11 mouse cellular contexts compared by ENCODE assay signal in the genomic region with DNA sequence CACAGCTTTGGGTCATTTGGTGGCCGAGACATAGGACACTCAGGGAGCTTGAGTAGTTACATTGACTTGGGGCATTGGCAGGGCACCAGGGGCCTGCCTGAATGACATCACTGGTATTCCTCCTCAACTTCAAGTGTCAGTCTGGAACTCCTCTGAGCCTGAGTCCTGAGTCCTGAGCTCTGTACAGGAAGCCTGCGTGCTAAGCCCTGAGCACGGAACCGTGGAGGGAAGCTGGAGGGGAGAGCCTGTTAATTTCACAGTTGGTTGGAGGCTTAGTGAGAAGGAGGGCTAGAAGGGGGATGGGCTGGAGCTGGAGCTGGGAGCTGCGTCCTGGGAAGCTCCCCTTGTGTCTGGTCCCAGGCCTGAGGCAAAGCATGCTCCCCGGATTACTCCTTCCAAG. TPM values are rescaled to one million over a fixed set of nuclear protein-coding genes. Genes with fewer than 3 reads are reported as not detected.
DNase-seq lines count a peak whose midpoint lies in the region; ATAC-seq and TF ChIP-seq lines count a peak whose summit lies in the region.
"Had no signal": no experiment of that assay in that cellular context is flagged by ENCODE, and none has a peak within 500 bp of the region (broad histone marks: within the 10 kb centered on the region; RNA-seq: fewer than 3 reads in every experiment).

No protein-coding gene starts in this region.

- in situ Hi-C loops in Patski (cut with MboI; ENCODE audit: low pct_unique_long_range_greater_than_20kb): no loop called here

- H3K27ac ChIP-seq in heart, embryonic 12.5 days (ENCODE audit: poor library complexity, severe bottlenecking): peak overlapping the region; percentile 6; the same call in 1 of the 2 replicates
- H3K27ac ChIP-seq in forebrain, embryonic 13.5 days: peak overlapping the region; percentile 49; the same call in 1 of the 2 replicates
- no peak overlapping the region for H3K27ac ChIP-seq in midbrain, embryonic 15.5 days
- H3K27ac ChIP-seq: stomach, embryonic 15.5 days had no signal

- H3K36me3 ChIP-seq in heart, embryonic 12.5 days: peaks cover 23% of the 10 kb centered on the region
- H3K36me3 ChIP-seq in forebrain, embryonic 13.5 days (ENCODE audit: poor library complexity, severe bottlenecking): peaks cover 13% of the 10 kb centered on the region; the same call in 1 of the 2 replicates
- H3K36me3 ChIP-seq in midbrain, embryonic 15.5 days (replicated peaks): no peaks in the 10 kb centered on the region
- H3K36me3 ChIP-seq: stomach, embryonic 15.5 days had no signal

- TF ChIP-seq CTCF in Patski (IDR thresholded peaks at IDR 0.05): no peak

- H3K9ac ChIP-seq in heart, embryonic 12.5 days: no peak overlapping the region; the same call in 1 of the 2 replicates
- no peak overlapping the region for H3K9ac ChIP-seq in forebrain, embryonic 13.5 days
- no peak overlapping the region for H3K9ac ChIP-seq in midbrain, embryonic 15.5 days
- H3K9ac ChIP-seq: stomach, embryonic 15.5 days had no signal

- WGBS in heart, embryonic 12.5 days: 43% methylated on average over 6 of the region's 6 CpGs
- WGBS in forebrain, embryonic 13.5 days: 11% methylated on average over 6 of the region's 6 CpGs
- WGBS in midbrain, embryonic 15.5 days: 13% methylated on average over 6 of the region's 6 CpGs

- no peaks in the 10 kb centered on the region for H3K9me3 ChIP-seq in heart, embryonic 12.5 days (replicated peaks)
- no peaks in the 10 kb centered on the region for H3K9me3 ChIP-seq in forebrain, embryonic 13.5 days (replicated peaks)
- H3K9me3 ChIP-seq in midbrain, embryonic 15.5 days: no peaks in the 10 kb centered on the region
- H3K9me3 ChIP-seq: stomach, embryonic 15.5 days had no signal

- no peak overlapping the region for H3K4me2 ChIP-seq in heart, embryonic 12.5 days
- peak overlapping the region; percentile 22 for H3K4me2 ChIP-seq in forebrain, embryonic 13.5 days
- no peak overlapping the region for H3K4me2 ChIP-seq in midbrain, embryonic 15.5 days
- H3K4me2 ChIP-seq: stomach, embryonic 15.5 days had no signal

- H3K4me1 ChIP-seq in heart, embryonic 12.5 days (replicated peaks): peaks cover 64% of the 10 kb centered on the region
- peaks cover 69% of the 10 kb centered on the region for H3K4me1 ChIP-seq in forebrain, embryonic 13.5 days
- H3K4me1 ChIP-seq in midbrain, embryonic 15.5 days: peaks cover 64% of the 10 kb centered on the region

- no peak for ATAC-seq in heart, embryonic 12.5 days (ENCODE audit: insufficient number of reproducible peaks, low FRiP score)
- ATAC-seq in Patski: peak; percentile 31
- no peak for ATAC-seq in forebrain, embryonic 13.5 days
- 0 out of 2 replicates have a peak, but pooled peaks have one; percentile 20 for ATAC-seq in midbrain, embryonic 15.5 days (replicated peaks)
- no peak for ATAC-seq in erythroblast, adult 5-6 weeks (replicated peaks; ENCODE audit: low FRiP score, poor library complexity, severe bottlenecking)
- ATAC-seq: CD4-positive, CD25-positive, alpha-beta regulatory T cell, adult 4 months had no signal

- CTCF ChIA-PET in Patski (lab: Charles Lee): interaction anchor here (0.7 to 0.9 kb wide), 2 partner anchors 9 to 15 kb away, joined by 3 to 4 read pairs; no protein-coding TSS in a partner anchor

- H3K4me3 ChIP-seq in heart, embryonic 12.5 days: no peak overlapping the region
- no peak overlapping the region for H3K4me3 ChIP-seq in forebrain, embryonic 13.5 days
- H3K4me3 ChIP-seq in midbrain, embryonic 15.5 days: no peak overlapping the region
- H3K4me3 ChIP-seq: stomach, embryonic 15.5 days had no signal

- POLR2A ChIA-PET in Patski (lab: Charles Lee): no interaction called here

- no peaks in the 10 kb centered on the region for H3K27me3 ChIP-seq in heart, embryonic 12.5 days (replicated peaks)
- no peaks in the 10 kb centered on the region for H3K27me3 ChIP-seq in Patski
- H3K27me3 ChIP-seq in forebrain, embryonic 13.5 days: no peaks in the 10 kb centered on the region
- H3K27me3 ChIP-seq in midbrain, embryonic 15.5 days (replicated peaks): no peaks in the 10 kb centered on the region
- H3K27me3 ChIP-seq: stomach, embryonic 15.5 days had no signal

- no peak for DNase-seq in heart, postnatal 4 days
- DNase-seq in Patski (ENCODE audit: low read depth, low spot score): peak; percentile 68
- DNase-seq in ovary, postnatal 14 days (ENCODE audit: low spot score): no peak
- DNase-seq in thymus, postnatal 0 days (ENCODE audit: low spot score): no peak

RNA-seq across cellular contexts. Expression of a gene that starts 21.8 kb away (rescaled TPM):
- 51.7 and 52.8 TPM in 2 replicates for polyA plus RNA-seq in heart, embryonic 12.5 days (2016; fragmentation: Nextera tagmentation; extraction: Ambion mirVana)
- 10 to 100 TPM; 23.8 to 34.2 TPM for total RNA-seq in heart, postnatal 4 days (2021)
- 29.7 TPM for polyA plus RNA-seq in Patski (2021)
- polyA plus RNA-seq in forebrain, embryonic 13.5 days (2015; fragmentation: Nextera tagmentation; extraction: Ambion mirVana): 72.7 and 77.6 TPM in 2 replicates
- 172 and 183 TPM in 2 replicates for polyA plus RNA-seq in midbrain, embryonic 15.5 days (2015; fragmentation: Nextera tagmentation; extraction: Ambion mirVana)
- total RNA-seq in erythroblast, adult 5-6 weeks (2015; ENCODE audit: low replicate concordance): not detected in 2 replicates
- not detected in 2 replicates for total RNA-seq in erythroblast, adult 5-6 weeks (2017; ENCODE audit: low replicate concordance)
- polyA plus RNA-seq in thymus, postnatal 0 days (2015; fragmentation: Nextera tagmentation; extraction: Ambion mirVana): 6.3 and 6.7 TPM in 2 replicates

RNA-seq across cellular contexts. Expression of a gene that starts 46.8 kb away (rescaled TPM):
- 0.42 and 0.49 TPM in 2 replicates for polyA plus RNA-seq in heart, embryonic 12.5 days (2016; fragmentation: Nextera tagmentation; extraction: Ambion mirVana)
- 1 to 10 TPM; 1.7 to 2.9 TPM for total RNA-seq in heart, postnatal 4 days (2021)
- 0.91 TPM for polyA plus RNA-seq in Patski (2021)
- polyA plus RNA-seq in forebrain, embryonic 13.5 days (2015; fragmentation: Nextera tagmentation; extraction: Ambion mirVana): 0.06 and 0.16 TPM in 2 replicates
- polyA plus RNA-seq in midbrain, embryonic 15.5 days (2015; fragmentation: Nextera tagmentation; extraction: Ambion mirVana): 0.18 and 0.32 TPM in 2 replicates
- total RNA-seq in erythroblast, adult 5-6 weeks (2015; ENCODE audit: low replicate concordance): not detected in 2 replicates
- not detected in 2 replicates for total RNA-seq in erythroblast, adult 5-6 weeks (2017; ENCODE audit: low replicate concordance)
- polyA plus RNA-seq in thymus, postnatal 0 days (2015; fragmentation: Nextera tagmentation; extraction: Ambion mirVana): 0.26 and 0.31 TPM in 2 replicates
- total RNA-seq: common myeloid progenitor, adult 5-6 weeks had no signal

Comparison
In these comparisons a context has a peak if more than half of its experiments do, and no peak if none do; other contexts are left out.
1. ATAC-seq: peak in Patski (single experiment) and midbrain, embryonic 15.5 days (single experiment); none in heart, embryonic 12.5 days (single experiment), forebrain, embryonic 13.5 days (single experiment) and erythroblast, adult 5-6 weeks (single experiment).